In genomic region chr3:135249104-135249503, GRCm38 (mm10) we compare ENCODE assay signal across 10 mouse cellular contexts. TPM values are rescaled to one million over a fixed set of nuclear protein-coding genes. Genes with fewer than 3 reads are reported as not detected.
A peak's percentile ranks its signal among the peaks of the same experiment; 100 is the strongest.
DNase-seq lines count a peak whose midpoint lies in the region; ATAC-seq and TF ChIP-seq lines count a peak whose summit lies in the region.
"Had no signal": no experiment of that assay in that cellular context is flagged by ENCODE, and none has a peak within 500 bp of the region (broad histone marks: within the 10 kb centered on the region; RNA-seq: fewer than 3 reads in every experiment).

No protein-coding gene starts in this region.

- ATAC-seq in kidney, embryonic 14.5 days (ENCODE audit: low FRiP score, low TSS enrichment) = peak; percentile 75; the same call in 1 of the 2 replicates
- 0 out of 2 replicates have a peak, but pooled peaks have one; percentile 63 for ATAC-seq in hindbrain, embryonic 15.5 days (ENCODE audit: low FRiP score, low read depth)
- 0 out of 2 replicates have a peak, but pooled peaks have one; percentile 56 for ATAC-seq in midbrain, postnatal 0 days (ENCODE audit: low FRiP score)
- no peak for ATAC-seq in activated CD4-positive, CD25-positive, alpha-beta regulatory T cell, adult 4 months

- H3K4me2 ChIP-seq in kidney, embryonic 14.5 days (replicated peaks; ENCODE audit: low read depth, low read length) = no peak overlapping the region
- no peak overlapping the region for H3K4me2 ChIP-seq in hindbrain, embryonic 15.5 days
- no peak overlapping the region for H3K4me2 ChIP-seq in midbrain, postnatal 0 days (ENCODE audit: low read depth, low read length, poor library complexity, severe bottlenecking)

- H3K9ac ChIP-seq in kidney, embryonic 14.5 days (ENCODE audit: low read depth, low read length) = no peak overlapping the region
- no peak overlapping the region for H3K9ac ChIP-seq in hindbrain, embryonic 15.5 days
- no peak overlapping the region for H3K9ac ChIP-seq in midbrain, postnatal 0 days (replicated peaks; ENCODE audit: low read length, poor library complexity, severe bottlenecking)

- no peaks in the 10 kb centered on the region for H3K4me1 ChIP-seq in kidney, embryonic 14.5 days (ENCODE audit: control insufficient read depth, insufficient read depth, low read length)
- H3K4me1 ChIP-seq in hindbrain, embryonic 15.5 days (replicated peaks) = no peaks in the 10 kb centered on the region
- H3K4me1 ChIP-seq in midbrain, postnatal 0 days (ENCODE audit: insufficient read depth, low read length) = no peaks in the 10 kb centered on the region

- no peak for DNase-seq in kidney, adult 18-20 months
- DNase-seq in embryo, embryonic 11 days = peak; percentile 18
- DNase-seq in midbrain, postnatal 0 days (ENCODE audit: low spot score) = no peak
- no peak for DNase-seq in thymus, postnatal 25 days
- no peak for DNase-seq in adrenal gland, postnatal 36 days

- H3K27ac ChIP-seq in kidney, embryonic 14.5 days (ENCODE audit: low read depth, low read length) = no peak overlapping the region
- H3K27ac ChIP-seq in hindbrain, embryonic 15.5 days (replicated peaks) = no peak overlapping the region
- no peak overlapping the region for H3K27ac ChIP-seq in midbrain, postnatal 0 days (ENCODE audit: low read depth, low read length)

- no peaks in the 10 kb centered on the region for H3K9me3 ChIP-seq in kidney, embryonic 14.5 days (ENCODE audit: control insufficient read depth, low read length)
- no peaks in the 10 kb centered on the region for H3K9me3 ChIP-seq in hindbrain, embryonic 15.5 days
- H3K9me3 ChIP-seq in midbrain, postnatal 0 days (ENCODE audit: low read length) = no peaks in the 10 kb centered on the region

- no peak for TF ChIP-seq CTCF in midbrain, postnatal 0 days (IDR thresholded peaks at IDR 0.05)

- 77% methylated on average over 6 of the region's 6 CpGs for WGBS in kidney, embryonic 14.5 days
- WGBS in hindbrain, embryonic 15.5 days = 86% methylated on average over 6 of the region's 6 CpGs
- WGBS in midbrain, postnatal 0 days = 81% methylated on average over 6 of the region's 6 CpGs

- H3K4me3 ChIP-seq in kidney, embryonic 14.5 days (ENCODE audit: low read length) = no peak overlapping the region
- no peak overlapping the region for H3K4me3 ChIP-seq in hindbrain, embryonic 15.5 days
- H3K4me3 ChIP-seq in midbrain, postnatal 0 days (ENCODE audit: low read depth, low read length) = no peak overlapping the region

- peaks cover 80% of the 10 kb centered on the region for H3K36me3 ChIP-seq in kidney, embryonic 14.5 days (ENCODE audit: control insufficient read depth, insufficient read depth, low read length)
- H3K36me3 ChIP-seq in hindbrain, embryonic 15.5 days = peaks cover 2% of the 10 kb centered on the region; the same call in 1 of the 2 replicates
- H3K36me3 ChIP-seq in midbrain, postnatal 0 days (ENCODE audit: insufficient read depth, low read length) = no peaks in the 10 kb centered on the region

- no peaks in the 10 kb centered on the region for H3K27me3 ChIP-seq in kidney, embryonic 14.5 days (ENCODE audit: control insufficient read depth, insufficient read depth, low read length)
- H3K27me3 ChIP-seq in hindbrain, embryonic 15.5 days = no peaks in the 10 kb centered on the region
- H3K27me3 ChIP-seq in midbrain, postnatal 0 days (ENCODE audit: insufficient read depth, low read length) = no peaks in the 10 kb centered on the region

RNA-seq across cellular contexts. Expression of gene Bdh2, which starts 31.9 kb away (rescaled TPM):
- polyA plus RNA-seq in kidney, embryonic 14.5 days (2014; fragmentation: Nextera tagmentation; extraction: Ambion mirVana) = 18.1 and 18.2 TPM in 2 replicates
- 3.5 and 3.6 TPM in 2 replicates for polyA plus RNA-seq in hindbrain, embryonic 15.5 days (2015; fragmentation: Nextera tagmentation; extraction: Ambion mirVana)
- 2.0 and 2.9 TPM in 2 replicates for total RNA-seq in midbrain, postnatal 0 days (2014; rRNA removed)
- polyA plus RNA-seq in midbrain, postnatal 0 days (2015; fragmentation: Nextera tagmentation; extraction: Ambion mirVana) = 6.4 TPM in 2 replicates
- total RNA-seq in adrenal gland, postnatal 36 days (2021) = 1 to 10 TPM; 2.2 to 3.0 TPM
- polyA plus RNA-seq in activated CD4-positive, CD25-positive, alpha-beta regulatory T cell, adult 4 months (2017; shearing (Covaris generic)) = not detected

RNA-seq across cellular contexts. Expression of gene Cenpe, which starts 36.8 kb away (rescaled TPM):
- polyA plus RNA-seq in kidney, embryonic 14.5 days (2014; fragmentation: Nextera tagmentation; extraction: Ambion mirVana) = 46.7 and 49.3 TPM in 2 replicates
- 4.9 and 7.0 TPM in 2 replicates for polyA plus RNA-seq in hindbrain, embryonic 15.5 days (2015; fragmentation: Nextera tagmentation; extraction: Ambion mirVana)
- 1.6 and 1.7 TPM in 2 replicates for total RNA-seq in midbrain, postnatal 0 days (2014; rRNA removed)
- polyA plus RNA-seq in midbrain, postnatal 0 days (2015; fragmentation: Nextera tagmentation; extraction: Ambion mirVana) = 1.5 TPM in 2 replicates
- total RNA-seq in adrenal gland, postnatal 36 days (2021) = 1 to 10 TPM; 2.7 to 2.8 TPM
- polyA plus RNA-seq in activated CD4-positive, CD25-positive, alpha-beta regulatory T cell, adult 4 months (2017; shearing (Covaris generic)) = 10 to 100 TPM in 1 of 2 experiments, 1 to 10 TPM in 1; 9.3 to 10.8 TPM

RNA-seq across cellular contexts. Expression of gene Slc9b2, which starts 58.4 kb away (rescaled TPM):
- 2.5 and 4.9 TPM in 2 replicates for polyA plus RNA-seq in kidney, embryonic 14.5 days (2014; fragmentation: Nextera tagmentation; extraction: Ambion mirVana)
- 1.9 and 2.0 TPM in 2 replicates for polyA plus RNA-seq in hindbrain, embryonic 15.5 days (2015; fragmentation: Nextera tagmentation; extraction: Ambion mirVana)
- total RNA-seq in midbrain, postnatal 0 days (2014; rRNA removed) = 1.8 and 2.1 TPM in 2 replicates
- 2.6 and 2.8 TPM in 2 replicates for polyA plus RNA-seq in midbrain, postnatal 0 days (2015; fragmentation: Nextera tagmentation; extraction: Ambion mirVana)
- 1 to 10 TPM in 1 of 2 experiments, under 1 TPM in 1; 0.56 to 2.0 TPM for total RNA-seq in adrenal gland, postnatal 36 days (2021)
- 10 to 100 TPM; 14.2 to 17.1 TPM for polyA plus RNA-seq in activated CD4-positive, CD25-positive, alpha-beta regulatory T cell, adult 4 months (2017; shearing (Covaris generic))
- polyA plus RNA-seq: liver, adult 2 months; small intestine, adult 2 months had no signal
